Mouse (Mus musculus): Measurements from ENCODE around the gene Gjc1. TPM values are rescaled to one million over a fixed set of nuclear protein-coding genes. Genes with fewer than 3 reads are reported as not detected.

The Gjc1 gene
- polyA plus RNA-seq, 1 experiment from 2014 or later, result 98.8 TPM

DNA sequence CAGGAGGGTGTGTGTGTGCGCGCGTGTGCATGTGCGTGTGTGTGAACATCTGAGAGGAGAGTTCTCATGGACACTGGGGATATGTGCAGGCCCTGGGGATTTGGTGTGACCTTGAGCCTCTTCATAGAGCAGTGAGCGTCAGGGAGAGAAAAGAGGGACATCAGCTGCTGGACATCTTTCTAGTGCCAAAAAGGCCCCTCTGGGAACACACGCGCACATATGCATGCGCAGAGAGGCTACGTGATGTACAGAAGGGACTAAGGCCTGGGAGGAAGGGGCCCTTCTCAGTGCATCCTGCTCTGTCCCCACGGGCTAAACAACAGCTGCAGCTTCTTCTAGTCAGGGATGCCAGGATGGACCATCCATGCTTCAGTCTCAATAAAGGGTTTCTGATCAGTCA lies 14.7 kb upstream of the Gjc1 start:
- Histone ChIP-seq H3K27me3 (ENCODE audit: low read depth, poor library complexity, severe bottlenecking) (no peaks in the 10 kb centered on the region), H3K4me3 (no peak overlapping the region), H3K9me3 (replicated peaks) (no peaks in the 10 kb centered on the region), H3K27ac (no peak overlapping the region), H3K36me3 (peaks cover 36% of the 10 kb centered on the region), H3K4me1 (0 out of 2 replicates have a peak, but pooled peaks cover 6% of the 10 kb centered on the region)
- no peak for DNase-seq (ENCODE audit: low spot score)
- 93% methylated on average over 10 of the region's 10 CpGs for WGBS

DNA sequence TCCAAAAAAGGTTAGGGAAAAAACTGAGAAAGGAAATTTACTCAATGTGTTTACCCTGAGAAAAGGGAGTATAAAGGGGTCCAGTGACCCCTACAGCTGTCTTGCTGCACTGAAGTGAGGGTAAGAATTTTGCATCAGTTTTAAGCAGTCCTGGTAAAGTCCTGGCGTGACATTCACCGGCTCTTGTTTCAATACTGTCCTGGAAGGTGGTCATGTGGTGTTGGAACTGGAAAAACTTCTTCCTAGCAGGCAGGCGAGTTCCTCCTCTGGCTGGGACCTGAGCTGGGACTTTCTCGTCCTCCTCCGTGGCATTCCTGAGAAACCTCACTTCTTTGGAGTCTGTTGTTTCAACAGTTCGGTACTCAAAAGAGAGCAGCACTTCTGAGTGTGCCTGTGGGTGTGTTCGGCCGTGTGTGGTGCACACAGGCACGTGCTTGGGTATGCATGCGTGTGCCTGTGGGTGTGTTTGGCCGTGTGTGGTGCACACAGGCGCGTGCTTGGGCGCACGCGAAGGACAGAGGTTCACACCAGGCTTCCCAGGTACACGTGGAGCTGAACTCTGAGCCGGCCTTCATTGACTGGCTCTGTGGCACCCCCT lies 13.3 kb upstream of the Gjc1 start:
- 75% methylated on average over 18 of the region's 18 CpGs for WGBS
- H3K27ac ChIP-seq, result no peak overlapping the region
- no peak overlapping the region for H3K4me3 ChIP-seq
- 0 out of 2 replicates have a peak, but pooled peaks cover 6% of the 10 kb centered on the region for H3K4me1 ChIP-seq
- H3K36me3 ChIP-seq, result peaks cover 22% of the 10 kb centered on the region
- H3K27me3 ChIP-seq (ENCODE audit: low read depth, poor library complexity, severe bottlenecking), result no peaks in the 10 kb centered on the region
- DNase-seq (ENCODE audit: low spot score), result no peak
- H3K9me3 ChIP-seq (replicated peaks), result no peaks in the 10 kb centered on the region

- no peak for DNase-seq (ENCODE audit: low spot score)
- H3K4me1 ChIP-seq, result 0 out of 2 replicates have a peak, but pooled peaks cover 6% of the 10 kb centered on the region
- no peaks in the 10 kb centered on the region for H3K9me3 ChIP-seq (replicated peaks)
- H3K27me3 ChIP-seq (ENCODE audit: low read depth, poor library complexity, severe bottlenecking), result no peaks in the 10 kb centered on the region
- 78% methylated on average over 4 of the region's 4 CpGs for WGBS
- H3K27ac ChIP-seq, result no peak overlapping the region
- H3K36me3 ChIP-seq, result no peaks in the 10 kb centered on the region
- H3K4me3 ChIP-seq, result no peak overlapping the region
Observed at GRCm38 (mm10) chr11:102830276-102830675, 10.8 kb upstream of the Gjc1 start.

GRCm38 (mm10) chr11:102827097-102827496 lies 7.6 kb upstream of the Gjc1 start:
- Histone ChIP-seq H3K9me3 (replicated peaks) (no peaks in the 10 kb centered on the region), H3K4me1 (0 out of 2 replicates have a peak, but pooled peaks cover 2% of the 10 kb centered on the region), H3K27ac (no peak overlapping the region), H3K4me3 (no peak overlapping the region), H3K36me3 (no peaks in the 10 kb centered on the region), H3K27me3 (ENCODE audit: low read depth, poor library complexity, severe bottlenecking) (no peaks in the 10 kb centered on the region)
- no peak for DNase-seq (ENCODE audit: low spot score)
- 52% methylated on average over 4 of the region's 4 CpGs for WGBS

- Histone ChIP-seq H3K27me3 (ENCODE audit: low read depth, poor library complexity, severe bottlenecking) (no peaks in the 10 kb centered on the region), H3K9me3 (replicated peaks) (no peaks in the 10 kb centered on the region), H3K27ac (no peak overlapping the region), H3K4me3 (no peak overlapping the region), H3K4me1 (0 out of 2 replicates have a peak, but pooled peaks cover 2% of the 10 kb centered on the region), H3K36me3 (no peaks in the 10 kb centered on the region)
- 78% methylated on average over 2 of the region's 2 CpGs for WGBS
- no peak for DNase-seq (ENCODE audit: low spot score)
Observed at GRCm38 (mm10) chr11:102826476-102826875, 7.0 kb upstream of the Gjc1 start.

GRCm38 (mm10) chr11:102821231-102821630 lies 1.7 kb upstream of the Gjc1 start:
- Histone ChIP-seq H3K4me3 (no peak overlapping the region), H3K27me3 (ENCODE audit: low read depth, poor library complexity, severe bottlenecking) (no peaks in the 10 kb centered on the region), H3K9me3 (replicated peaks) (no peaks in the 10 kb centered on the region), H3K36me3 (no peaks in the 10 kb centered on the region), H3K4me1 (peaks cover 30% of the 10 kb centered on the region), H3K27ac (no peak overlapping the region)
- 57% methylated on average over 6 of the region's 6 CpGs for WGBS
- DNase-seq (ENCODE audit: low spot score), result no peak

- no peak overlapping the region; the same call in 1 of the 2 replicates for H3K4me3 ChIP-seq
- WGBS, result 7% methylated on average over 3 of the region's 3 CpGs
- H3K27me3 ChIP-seq (ENCODE audit: low read depth, poor library complexity, severe bottlenecking), result no peaks in the 10 kb centered on the region
- H3K9me3 ChIP-seq (replicated peaks), result no peaks in the 10 kb centered on the region
- no peak for DNase-seq (ENCODE audit: low spot score)
- no peak overlapping the region for H3K27ac ChIP-seq
- peaks cover 36% of the 10 kb centered on the region for H3K4me1 ChIP-seq
- no peaks in the 10 kb centered on the region for H3K36me3 ChIP-seq
Observed at GRCm38 (mm10) chr11:102820432-102820831, 932 bp upstream of the Gjc1 start.

DNA sequence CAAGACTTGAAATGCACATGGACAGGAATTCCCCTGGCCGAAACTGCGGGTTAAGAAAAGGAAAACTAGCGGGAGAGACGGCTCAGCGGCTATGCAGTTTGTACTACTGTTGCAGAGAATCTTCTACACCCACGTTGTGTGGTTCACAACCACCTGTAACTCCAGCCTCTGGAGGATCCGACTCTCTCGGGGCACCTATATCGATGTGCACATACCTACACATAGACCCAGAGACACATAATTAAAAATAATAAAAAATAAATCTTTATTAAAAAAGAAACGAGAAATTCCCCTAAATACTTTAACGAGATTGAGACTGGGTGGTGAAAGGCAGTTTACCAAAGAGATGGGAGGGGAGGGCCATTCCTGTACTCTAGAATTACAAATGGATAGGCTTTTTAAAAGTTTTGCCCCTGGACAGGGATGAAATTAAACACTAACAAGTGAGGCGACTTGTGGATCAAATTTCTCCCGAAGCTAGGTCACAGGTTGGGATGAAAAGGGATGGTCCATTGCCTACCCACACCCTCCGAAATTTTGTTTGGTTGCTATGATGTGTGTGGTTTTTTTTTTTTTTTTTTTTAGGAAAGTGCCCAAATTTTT lies 384 bp upstream of the Gjc1 start:
- Histone ChIP-seq H3K4me1 (peaks cover 41% of the 10 kb centered on the region), H3K27ac (peak overlapping the region; percentile 99), H3K36me3 (peaks cover 1% of the 10 kb centered on the region; the same call in 1 of the 2 replicates), H3K9me3 (replicated peaks) (no peaks in the 10 kb centered on the region), H3K4me3 (peak overlapping the region; percentile 97), H3K27me3 (ENCODE audit: low read depth, poor library complexity, severe bottlenecking) (no peaks in the 10 kb centered on the region)
- DNase-seq (ENCODE audit: low spot score), result no peak
- WGBS, result 4% methylated on average over 14 of the region's 14 CpGs

- H3K27ac ChIP-seq, result peak overlapping the region; percentile 99
- no peaks in the 10 kb centered on the region for H3K27me3 ChIP-seq (ENCODE audit: low read depth, poor library complexity, severe bottlenecking)
- peak overlapping the region; percentile 97 for H3K4me3 ChIP-seq
- H3K4me1 ChIP-seq, result peaks cover 48% of the 10 kb centered on the region
- no peaks in the 10 kb centered on the region for H3K9me3 ChIP-seq (replicated peaks)
- WGBS, result 5% methylated on average over 86 of the region's 92 CpGs
- DNase-seq (ENCODE audit: low spot score), result peak; percentile 75
- peaks cover 3% of the 10 kb centered on the region; the same call in 1 of the 2 replicates for H3K36me3 ChIP-seq
Observed at GRCm38 (mm10) chr11:102818121-102819020, 1.1 kb downstream of the Gjc1 start.

GRCm38 (mm10) chr11:102814881-102815280 lies 4.6 kb downstream of the Gjc1 start:
- Histone ChIP-seq H3K4me1 (peaks cover 43% of the 10 kb centered on the region), H3K27ac (no peak overlapping the region), H3K9me3 (replicated peaks) (no peaks in the 10 kb centered on the region), H3K4me3 (no peak overlapping the region), H3K27me3 (ENCODE audit: low read depth, poor library complexity, severe bottlenecking) (no peaks in the 10 kb centered on the region), H3K36me3 (peaks cover 25% of the 10 kb centered on the region)
- DNase-seq (ENCODE audit: low spot score), result no peak

DNA sequence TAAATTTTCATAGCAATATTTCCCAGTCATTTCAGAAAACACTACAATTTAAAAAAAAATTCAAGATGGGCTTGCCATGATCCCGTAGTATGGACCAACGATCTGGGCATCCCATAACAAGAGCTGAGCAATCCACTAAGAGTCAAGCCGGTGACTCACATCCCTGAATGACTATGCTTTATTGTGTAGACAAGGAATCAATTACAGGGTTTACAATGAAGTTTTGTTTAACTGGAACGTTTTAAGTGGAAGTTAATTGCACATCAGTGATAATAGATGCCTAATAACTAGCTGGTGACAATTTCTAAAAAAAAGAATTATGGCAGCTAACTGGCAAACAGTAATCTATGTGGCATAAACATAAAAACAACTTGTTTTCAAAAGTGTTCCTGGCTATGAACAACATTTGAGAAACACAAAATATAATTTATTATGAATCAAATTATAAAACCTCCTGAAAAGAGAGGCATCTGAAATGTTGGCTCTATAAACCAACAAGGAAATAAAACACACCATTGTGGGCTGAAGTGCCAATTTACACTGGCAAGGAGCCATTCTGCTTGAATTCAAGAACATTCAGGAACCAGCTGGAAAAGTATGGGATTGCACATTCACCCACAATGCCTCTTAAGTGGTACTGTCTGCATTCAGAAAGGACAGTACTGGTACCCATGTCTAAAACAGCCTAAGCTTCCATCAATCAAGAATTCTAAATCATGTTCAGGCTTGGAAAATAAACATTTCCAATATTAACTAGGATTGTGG lies 8.6 kb downstream of the Gjc1 start:
- Histone ChIP-seq H3K27ac (no peak overlapping the region), H3K4me1 (peaks cover 22% of the 10 kb centered on the region), H3K27me3 (ENCODE audit: low read depth, poor library complexity, severe bottlenecking) (no peaks in the 10 kb centered on the region), H3K36me3 (peaks cover 47% of the 10 kb centered on the region), H3K9me3 (replicated peaks) (no peaks in the 10 kb centered on the region), H3K4me3 (no peak overlapping the region)
- WGBS, result 68% methylated on average over 4 of the region's 4 CpGs
- DNase-seq (ENCODE audit: low spot score), result no peak

DNA sequence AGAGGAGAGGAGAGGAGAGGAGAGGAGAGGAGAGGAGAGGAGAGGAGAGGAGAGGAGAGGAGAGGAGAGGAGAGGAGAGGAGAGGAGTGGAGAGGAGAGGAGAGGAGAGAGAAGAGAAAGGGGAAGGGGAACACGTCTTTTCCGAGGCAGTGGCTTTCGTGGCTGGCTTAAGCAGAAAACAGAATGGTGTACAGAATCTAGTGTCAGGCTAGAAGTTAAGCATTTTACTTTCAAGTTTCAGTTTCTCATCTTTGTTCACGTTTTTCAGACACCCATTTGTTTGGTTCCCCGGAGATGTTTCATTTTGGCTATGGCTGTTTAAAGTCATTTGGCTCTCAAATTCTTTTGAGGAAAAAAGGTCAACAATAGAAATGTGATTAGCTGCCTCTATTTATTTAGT lies 11.3 kb downstream of the Gjc1 start:
- no peaks in the 10 kb centered on the region for H3K27me3 ChIP-seq (ENCODE audit: low read depth, poor library complexity, severe bottlenecking)
- 0 out of 2 replicates have a peak, but pooled peaks cover 2% of the 10 kb centered on the region for H3K9me3 ChIP-seq (replicated peaks)
- peaks cover 7% of the 10 kb centered on the region; the same call in 1 of the 2 replicates for H3K4me1 ChIP-seq
- no peak for DNase-seq (ENCODE audit: low spot score)
- no peak overlapping the region for H3K27ac ChIP-seq
- H3K36me3 ChIP-seq, result peaks cover 70% of the 10 kb centered on the region
- 86% methylated on average over 5 of the region's 5 CpGs for WGBS
- H3K4me3 ChIP-seq, result no peak overlapping the region
